Mouse (Mus musculus) lung, postnatal 0 days (tissue): ENCODE measurements at regions not wholly inside any gene's neighbourhood (a gene's known extent, or its start where the extent isn't known, plus 50 kb on each side); places are given as distances from the start of the nearest gene placed in this dataset.

Source experiments
- CTCF ChIP-seq: IDR thresholded peaks from 2 replicates; pipeline ENCODE4 v1.5.1; 2016; ENCODE audit warnings: antibody characterized with exemption, mild to moderate bottlenecking
- EP300 ChIP-seq: IDR thresholded peaks from 2 replicates; pipeline ENCODE4 v1.6.1; 2016; ENCODE audit warnings: antibody characterized with exemption, mild to moderate bottlenecking, control low read depth

- no peak for TF ChIP-seq EP300
- TF ChIP-seq CTCF: no peak
These were observed 53.5 kb upstream of the Tjp1 start for GRCm38 (mm10) chr7:65580938-65581534.
